Mouse (Mus musculus) erythroid progenitor cell, adult 5-6 weeks (primary cell): ENCODE results near the gene Atf5. TPM values are rescaled to one million over a fixed set of nuclear protein-coding genes. Genes with fewer than 3 reads are reported as not detected.
A peak's percentile ranks its signal among the peaks of the same experiment; 100 is the strongest.

ENCODE experiments used
- ATAC-seq: replicated peaks from 2 replicates; pipeline ENCODE4 v1.8.0; 2016; ENCODE audit warnings: moderate number of reproducible peaks, mild to moderate bottlenecking, moderate TSS enrichment, inconsistent platforms; ENCODE audit not compliant: poor library complexity, low FRiP score, severe bottlenecking
- total RNA-seq, 2 experiments: library from RNA; stranded (forward) in 1 of 2; stranded (reverse) in 1 of 2; fragments of 150-400 nt in 1 of 2; fragments of 186-747, 209-891 nt in 1 of 2; gene quantifications; 2 replicates each; pipeline versions ENCODE4 v1.2.3 to v1.2.4; 2015 to 2017; ENCODE audit warnings: low replicate concordance in 2 of 2

Gene Atf5
- total RNA-seq (2015; ENCODE audit: low replicate concordance) (3.4 TPM in 1 of 2 replicates, not detected in the other), total RNA-seq (2017; ENCODE audit: low replicate concordance) (2.1 and 2.8 TPM in 2 replicates)

- peak; percentile 44 for ATAC-seq
These were observed at the start of gene Atf5 for GRCm38 (mm10) chr7:44816470-44817021. TSS of gene Atf5 (minus strand) at chr7:44816658.

- ATAC-seq, result no peak
These were observed 48.4 kb upstream of the Atf5 start for GRCm38 (mm10) chr7:44864595-44865542.

- ATAC-seq, result no peak
These were observed 47.6 kb upstream of the Atf5 start for GRCm38 (mm10) chr7:44863982-44864494.

GRCm38 (mm10) chr7:44863210-44863609, 46.8 kb upstream of the Atf5 start:
- no peak for ATAC-seq

GRCm38 (mm10) chr7:44862434-44862833, 46.0 kb upstream of the Atf5 start:
- no peak for ATAC-seq

GRCm38 (mm10) chr7:44861429-44861816, 45.0 kb upstream of the Atf5 start:
- no peak for ATAC-seq

GRCm38 (mm10) chr7:44860576-44861428, 44.3 kb upstream of the Atf5 start:
- ATAC-seq, result peak; percentile 41; the same call in 1 of the 2 replicates

- ATAC-seq, result no peak
These were observed 43.4 kb upstream of the Atf5 start for GRCm38 (mm10) chr7:44859896-44860295.

- peak; percentile 37 for ATAC-seq
These were observed 41.4 kb upstream of the Atf5 start for GRCm38 (mm10) chr7:44857905-44858304.

- peak; percentile 50 for ATAC-seq
These were observed 40.6 kb upstream of the Atf5 start, which contains the start of gene Pnkp for GRCm38 (mm10) chr7:44857042-44857552. TSS of gene Pnkp (plus strand) at chr7:44857139.

- ATAC-seq, result no peak
These were observed 39.9 kb upstream of the Atf5 start for GRCm38 (mm10) chr7:44856265-44856916.

- no peak for ATAC-seq
These were observed 38.6 kb upstream of the Atf5 start for GRCm38 (mm10) chr7:44855036-44855435.

GRCm38 (mm10) chr7:44854356-44855031, 38.0 kb upstream of the Atf5 start:
- peak; percentile 60 for ATAC-seq

GRCm38 (mm10) chr7:44853596-44854355, 37.3 kb upstream of the Atf5 start:
- ATAC-seq, result peak; percentile 3; the same call in 1 of the 2 replicates

GRCm38 (mm10) chr7:44853065-44853464, 36.6 kb upstream of the Atf5 start:
- ATAC-seq, result no peak

GRCm38 (mm10) chr7:44852259-44853027, 36.0 kb upstream of the Atf5 start:
- no peak for ATAC-seq

GRCm38 (mm10) chr7:44851625-44852234, 35.3 kb upstream of the Atf5 start:
- ATAC-seq, result no peak
